Mouse (Mus musculus) liver, embryonic 11.5 days (tissue): ENCODE results near the gene Pprc1. TPM values are rescaled to one million over a fixed set of nuclear protein-coding genes. Genes with fewer than 3 reads are reported as not detected.

Source experiments
- ATAC-seq: fragments of 200-750 bp; cut with Nextera tagmentation; replicated peaks from 2 replicates; pipeline ENCODE4 v1.8.0; 2017; ENCODE audit warnings: moderate number of reproducible peaks, mild to moderate bottlenecking, moderate TSS enrichment, moderate library complexity; ENCODE audit not compliant: low FRiP score
- DNase-seq: peaks from one replicate; pipeline ENCODE4 v3.0.0-alpha.2; 2017; ENCODE audit warnings: low spot score
- H3K27ac ChIP-seq: fragments of 300-500 bp; sonication (generic); 2 replicates; pipeline ENCODE4 v1.5.1; 2014; ENCODE audit warnings: mild to moderate bottlenecking, low read depth, low read length, control low read depth
- H3K27me3 ChIP-seq: fragments of 300-500 bp; sonication (generic); replicated peaks from 2 replicates; pipeline ENCODE4 v1.6.1; 2014; ENCODE audit warnings: low read length, mixed read lengths; ENCODE audit not compliant: control insufficient read depth, insufficient read depth
- H3K36me3 ChIP-seq: fragments of 300-500 bp; sonication (generic); 2 replicates; pipeline ENCODE4 v1.6.1; 2014; ENCODE audit warnings: mild to moderate bottlenecking, low read length, moderate library complexity, mixed read lengths; ENCODE audit not compliant: control insufficient read depth, insufficient read depth
- H3K4me1 ChIP-seq: fragments of 300-500 bp; sonication (generic); replicated peaks from 2 replicates; pipeline ENCODE4 v1.6.1; 2014; ENCODE audit warnings: low read length, mixed read lengths; ENCODE audit not compliant: control insufficient read depth, insufficient read depth
- H3K4me2 ChIP-seq: fragments of 300-500 bp; sonication (generic); 2 replicates; pipeline ENCODE4 v1.6.1; 2014; ENCODE audit warnings: mild to moderate bottlenecking, control low read depth, moderate library complexity
- H3K4me3 ChIP-seq: fragments of 300-500 bp; sonication (generic); 2 replicates; pipeline ENCODE4 v1.5.1; 2014; ENCODE audit warnings: low read depth, low read length, control low read depth
- H3K9ac ChIP-seq: fragments of 300-500 bp; sonication (generic); 2 replicates; pipeline ENCODE4 v1.6.1; 2014; ENCODE audit warnings: low read depth, low read length, control low read depth
- H3K9me3 ChIP-seq: fragments of 300-500 bp; sonication (generic); 2 replicates; pipeline ENCODE4 v1.6.1; 2016; ENCODE audit warnings: low read length, inconsistent platforms, mixed read lengths; ENCODE audit not compliant: control insufficient read depth
- WGBS: fragments of 180-500 bp; shearing (Covaris S2); extraction: QIAGEN DNeasy Blood & Tissue Kit; methylation state at CpG from one replicate; pipeline ENCODE4 v1.1.7; 2014; 5-methylcytosine and 5-hydroxymethylcytosine counted together
- polyA plus RNA-seq: library from polyadenylated mRNA; unstranded; fragments of >200 nt; fragmentation: Nextera tagmentation; extraction: Ambion mirVana; gene quantifications from 2 replicates; pipeline ENCODE4 v1.2.1, GENCODE M21; 2014

Pprc1 gene
- polyA plus RNA-seq, 1 experiment from 2014 or later: 73.2 TPM

DNA sequence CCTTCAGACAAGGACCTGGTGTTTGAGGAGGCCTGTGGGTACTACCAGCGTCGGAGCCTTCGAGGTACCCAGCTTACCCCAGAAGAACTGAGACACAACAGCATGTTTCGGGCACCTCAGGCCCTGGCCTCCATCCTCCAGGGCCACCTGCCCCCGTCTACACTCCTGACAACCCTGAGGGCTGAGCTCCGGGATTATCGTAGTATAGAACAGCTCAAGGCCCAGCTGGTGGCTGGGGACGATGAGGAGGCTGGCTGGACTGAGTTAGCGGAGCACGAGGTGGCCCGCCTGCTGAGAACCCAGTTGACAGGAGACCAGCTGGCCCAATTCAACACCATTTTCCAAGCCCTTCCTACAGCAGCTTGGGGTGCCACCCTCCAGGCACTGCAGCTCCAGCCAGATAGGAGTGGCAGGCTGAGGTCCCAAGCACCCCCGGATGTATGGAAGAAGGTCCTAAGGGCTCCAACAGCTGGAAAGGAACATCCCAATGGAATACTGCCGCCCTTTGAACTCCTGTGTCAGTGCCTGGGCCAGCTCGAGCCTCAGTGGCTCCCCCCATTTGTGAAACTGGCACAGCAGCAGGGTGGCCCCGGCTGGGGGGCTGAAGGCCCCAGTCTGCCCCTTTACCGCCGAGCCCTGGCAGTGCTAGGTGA lies 39.7 kb upstream of the Pprc1 start:
- Histone ChIP-seq H3K27ac (no peak overlapping the region), H3K9me3 (no peaks in the 10 kb centered on the region), H3K4me1 (peaks cover 6% of the 10 kb centered on the region), H3K4me2 (peak overlapping the region; percentile 96), H3K9ac (no peak overlapping the region), H3K27me3 (no peaks in the 10 kb centered on the region), H3K4me3 (peak overlapping the region; percentile 80; the same call in 1 of the 2 replicates), H3K36me3 (no peaks in the 10 kb centered on the region; the same call in 1 of the 2 replicates)
- DNase-seq (no peak), ATAC-seq (no peak)
- 85% methylated on average over 17 of the region's 17 CpGs for WGBS

GRCm38 (mm10) chr19:46005680-46006079 lies 39.0 kb upstream of the Pprc1 start:
- WGBS: 81% methylated on average over 7 of the region's 7 CpGs

GRCm38 (mm10) chr19:46014572-46015178 lies 30.0 kb upstream of the Pprc1 start:
- Histone ChIP-seq H3K9ac (no peak overlapping the region), H3K27ac (no peak overlapping the region), H3K27me3 (no peaks in the 10 kb centered on the region), H3K36me3 (no peaks in the 10 kb centered on the region), H3K4me1 (no peaks in the 10 kb centered on the region), H3K4me2 (peak overlapping the region; percentile 24), H3K9me3 (0 out of 2 replicates have a peak, but pooled peaks cover 3% of the 10 kb centered on the region), H3K4me3 (no peak overlapping the region)
- DNase-seq (peak; percentile 76), ATAC-seq (peak; percentile 71; the same call in 1 of the 2 replicates)
- WGBS: 27% methylated on average over 12 of the region's 12 CpGs

More at GRCm38 (mm10) chr19:46005680-46006079, 39.0 kb upstream of the Pprc1 start:
- Histone ChIP-seq H3K27ac (no peak overlapping the region), H3K9ac (no peak overlapping the region), H3K4me2 (no peak overlapping the region), H3K4me3 (no peak overlapping the region), H3K36me3 (no peaks in the 10 kb centered on the region; the same call in 1 of the 2 replicates), H3K27me3 (no peaks in the 10 kb centered on the region), H3K9me3 (no peaks in the 10 kb centered on the region), H3K4me1 (peaks cover 6% of the 10 kb centered on the region)
- ATAC-seq: no peak
- no peak for DNase-seq

DNA sequence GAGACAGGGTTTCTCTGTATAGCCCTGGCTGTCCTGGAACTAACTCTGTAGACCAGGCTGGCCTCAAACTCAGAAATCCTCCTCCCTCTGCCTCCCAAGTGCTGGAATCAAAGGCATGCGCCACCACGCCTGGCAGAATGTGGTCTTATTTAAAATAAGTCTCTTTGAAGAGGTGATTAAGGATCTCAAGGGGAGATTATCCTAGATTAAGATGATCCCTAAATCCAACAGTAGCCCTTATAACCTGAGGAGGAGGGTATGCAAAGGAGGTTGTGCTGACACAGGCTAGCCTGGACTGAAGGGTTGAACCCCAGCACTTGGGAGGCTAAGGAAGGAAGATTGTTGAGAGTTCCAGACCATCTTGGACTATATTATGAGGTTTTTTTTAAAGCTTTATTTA lies 28.7 kb upstream of the Pprc1 start:
- 83% methylated on average over 2 of the region's 2 CpGs for WGBS
- Histone ChIP-seq H3K36me3 (no peaks in the 10 kb centered on the region), H3K4me1 (no peaks in the 10 kb centered on the region), H3K9ac (no peak overlapping the region), H3K4me2 (no peak overlapping the region), H3K4me3 (no peak overlapping the region), H3K27ac (no peak overlapping the region), H3K27me3 (no peaks in the 10 kb centered on the region), H3K9me3 (0 out of 2 replicates have a peak, but pooled peaks cover 1% of the 10 kb centered on the region)
- DNase-seq (no peak), ATAC-seq (no peak)

- H3K36me3 ChIP-seq: no peaks in the 10 kb centered on the region
- DNase-seq (no peak), ATAC-seq (no peak)
- H3K27me3 ChIP-seq: no peaks in the 10 kb centered on the region
- H3K4me2 ChIP-seq: no peak overlapping the region
- no peaks in the 10 kb centered on the region; the same call in 1 of the 2 replicates for H3K4me1 ChIP-seq
- H3K9ac ChIP-seq: no peak overlapping the region
- H3K27ac ChIP-seq: no peak overlapping the region
- no peak overlapping the region for H3K4me3 ChIP-seq
- H3K9me3 ChIP-seq: no peaks in the 10 kb centered on the region
- 79% methylated on average over 6 of the region's 6 CpGs for WGBS
These were observed 19.7 kb upstream of the Pprc1 start for GRCm38 (mm10) chr19:46024959-46025358.

DNA sequence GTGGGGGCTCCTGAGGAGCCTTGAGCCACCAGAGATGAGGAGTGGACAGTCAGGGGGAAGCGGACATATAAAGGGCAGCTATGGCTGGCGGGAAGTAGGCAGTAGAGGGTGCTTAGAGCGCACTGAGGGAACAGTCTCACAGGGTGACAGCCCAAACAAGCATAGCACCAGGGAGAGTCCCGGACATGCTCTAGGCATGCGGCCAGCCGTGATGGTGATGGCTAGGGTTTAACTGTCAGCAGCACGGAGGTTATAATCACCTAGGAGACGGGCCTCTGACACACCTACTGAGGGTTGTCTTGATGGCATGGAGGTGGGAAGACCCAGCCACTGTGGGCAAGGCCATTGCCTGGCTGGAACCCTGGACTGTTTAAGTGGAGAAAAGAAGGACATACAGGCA lies 18.1 kb upstream of the Pprc1 start:
- Histone ChIP-seq H3K9me3 (no peaks in the 10 kb centered on the region), H3K27me3 (no peaks in the 10 kb centered on the region), H3K4me1 (peaks cover 4% of the 10 kb centered on the region), H3K4me2 (no peak overlapping the region), H3K4me3 (no peak overlapping the region), H3K9ac (no peak overlapping the region), H3K36me3 (peaks cover 7% of the 10 kb centered on the region; the same call in 1 of the 2 replicates), H3K27ac (no peak overlapping the region)
- no peak for ATAC-seq
- 65% methylated on average over 8 of the region's 8 CpGs for WGBS
- no peak for DNase-seq

DNA sequence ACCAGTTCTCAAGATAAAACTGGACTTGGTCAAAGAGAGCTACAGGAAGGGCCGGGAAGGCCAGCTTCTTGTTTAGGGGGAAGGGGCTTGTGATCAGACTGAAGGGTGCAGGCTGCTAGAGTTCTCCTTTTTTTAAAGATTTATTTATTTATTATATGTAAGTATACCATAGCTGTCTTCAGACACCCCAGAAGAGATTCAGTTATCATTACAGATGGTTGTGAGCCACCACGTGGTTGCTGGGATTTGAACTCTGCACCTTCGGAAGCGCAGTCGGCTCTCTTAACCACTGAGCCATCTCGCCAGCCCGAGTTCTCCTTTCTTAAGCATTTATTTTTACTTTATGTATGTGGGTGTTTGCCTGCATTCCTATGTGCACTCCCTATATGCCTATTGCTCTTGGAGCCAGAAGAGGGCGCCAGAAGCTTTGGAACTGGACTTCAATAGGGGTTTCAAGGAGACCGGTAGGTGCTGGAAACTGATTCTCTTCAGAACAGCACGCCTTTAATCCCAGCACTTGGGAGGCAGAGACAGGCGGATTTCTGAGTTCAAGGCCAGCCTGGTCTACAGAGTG lies 15.9 kb upstream of the Pprc1 start:
- DNase-seq: no peak
- Histone ChIP-seq H3K4me1 (peaks cover 4% of the 10 kb centered on the region), H3K27me3 (no peaks in the 10 kb centered on the region), H3K27ac (no peak overlapping the region), H3K4me3 (no peak overlapping the region), H3K4me2 (no peak overlapping the region), H3K9me3 (no peaks in the 10 kb centered on the region), H3K36me3 (peaks cover 29% of the 10 kb centered on the region), H3K9ac (no peak overlapping the region)
- no peak for ATAC-seq
- WGBS: 70% methylated on average over 11 of the region's 11 CpGs

- Histone ChIP-seq H3K4me1 (peaks cover 4% of the 10 kb centered on the region), H3K9me3 (no peaks in the 10 kb centered on the region), H3K27ac (no peak overlapping the region; the same call in 1 of the 2 replicates), H3K4me2 (no peak overlapping the region), H3K4me3 (no peak overlapping the region), H3K9ac (no peak overlapping the region), H3K36me3 (peaks cover 38% of the 10 kb centered on the region), H3K27me3 (no peaks in the 10 kb centered on the region)
- 86% methylated on average over 1 of the region's 1 CpGs for WGBS
- ATAC-seq: no peak
- DNase-seq: no peak
These were observed 15.0 kb upstream of the Pprc1 start for GRCm38 (mm10) chr19:46029652-46030051.
